Mouse (Mus musculus): Measurements from ENCODE around the gene Lbh. TPM values are rescaled to one million over a fixed set of nuclear protein-coding genes. Genes with fewer than 3 reads are reported as not detected.

Gene Lbh
- polyA plus RNA-seq, 1 experiment from 2014 or later: 2.7 TPM

DNA sequence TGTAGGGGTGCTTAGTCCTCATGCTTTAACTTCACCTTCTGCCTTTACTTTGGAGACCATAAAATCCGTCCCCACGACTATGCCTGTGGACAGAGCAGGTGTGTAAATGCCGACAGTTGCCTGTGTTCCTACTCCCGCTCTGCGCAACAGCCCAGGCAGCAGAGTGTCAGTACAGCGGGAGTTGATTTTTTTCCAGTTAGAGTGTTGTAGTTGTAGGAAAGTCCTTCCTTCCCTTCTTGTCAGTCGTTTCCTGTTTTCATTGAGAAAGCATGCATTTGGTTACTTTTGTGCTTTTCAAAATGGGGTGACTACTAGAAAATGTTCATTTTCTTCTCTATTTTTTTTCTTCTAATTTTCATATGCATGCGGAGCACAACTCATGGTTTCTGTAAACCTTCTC is 8.9 kb downstream of the Lbh start:
- 89% methylated on average over 8 of the region's 8 CpGs for WGBS
- no peak for TF ChIP-seq EP300 (optimal IDR thresholded peaks at IDR 0.05)
- no peak overlapping the region for H3K4me3 ChIP-seq (ENCODE audit: low read depth, low read length)
- H3K9me3 ChIP-seq (ENCODE audit: control insufficient read depth, low read length): no peaks in the 10 kb centered on the region
- no peaks in the 10 kb centered on the region for H3K27me3 ChIP-seq (ENCODE audit: control insufficient read depth, insufficient read depth, low read length)
- ATAC-seq (ENCODE audit: low FRiP score, low TSS enrichment): no peak
- 0 out of 2 replicates have a peak, but pooled peaks cover 2% of the 10 kb centered on the region for H3K4me1 ChIP-seq (replicated peaks; ENCODE audit: control insufficient read depth, insufficient read depth)
- no peak for DNase-seq (ENCODE audit: low spot score)
- H3K4me2 ChIP-seq (replicated peaks; ENCODE audit: low read depth): no peak overlapping the region
- H3K9ac ChIP-seq (ENCODE audit: low read length): no peak overlapping the region
- H3K36me3 ChIP-seq (ENCODE audit: control insufficient read depth, insufficient read depth, low read length): peaks cover 11% of the 10 kb centered on the region
- H3K27ac ChIP-seq (replicated peaks): no peak overlapping the region

GRCm38 (mm10) chr17:72933116-72933515 is 15.0 kb downstream of the Lbh start:
- Histone ChIP-seq H3K27me3 (ENCODE audit: control insufficient read depth, insufficient read depth, low read length) (no peaks in the 10 kb centered on the region), H3K4me3 (ENCODE audit: low read depth, low read length) (no peak overlapping the region), H3K9me3 (ENCODE audit: control insufficient read depth, low read length) (no peaks in the 10 kb centered on the region), H3K4me1 (replicated peaks; ENCODE audit: control insufficient read depth, insufficient read depth) (peaks cover 2% of the 10 kb centered on the region), H3K36me3 (ENCODE audit: control insufficient read depth, insufficient read depth, low read length) (no peaks in the 10 kb centered on the region), H3K27ac (replicated peaks) (no peak overlapping the region), H3K9ac (ENCODE audit: low read length) (no peak overlapping the region), H3K4me2 (replicated peaks; ENCODE audit: low read depth) (no peak overlapping the region)
- no peak for DNase-seq (ENCODE audit: low spot score)
- no peak for ATAC-seq (ENCODE audit: low FRiP score, low TSS enrichment)
- TF ChIP-seq EP300 (optimal IDR thresholded peaks at IDR 0.05) (no peak), CTCF (IDR thresholded peaks at IDR 0.05; ENCODE audit: low read depth) (no peak)
- 61% methylated on average over 4 of the region's 4 CpGs for WGBS

GRCm38 (mm10) chr17:72934146-72934545 is 16.0 kb downstream of the Lbh start:
- H3K9ac ChIP-seq (ENCODE audit: low read length): no peak overlapping the region

GRCm38 (mm10) chr17:72934653-72935052 is 16.5 kb downstream of the Lbh start:
- Histone ChIP-seq H3K4me1 (replicated peaks; ENCODE audit: control insufficient read depth, insufficient read depth) (peaks cover 6% of the 10 kb centered on the region), H3K36me3 (ENCODE audit: control insufficient read depth, insufficient read depth, low read length) (no peaks in the 10 kb centered on the region), H3K9me3 (ENCODE audit: control insufficient read depth, low read length) (no peaks in the 10 kb centered on the region), H3K9ac (ENCODE audit: low read length) (no peak overlapping the region), H3K27ac (replicated peaks) (no peak overlapping the region), H3K27me3 (ENCODE audit: control insufficient read depth, insufficient read depth, low read length) (no peaks in the 10 kb centered on the region), H3K4me3 (ENCODE audit: low read depth, low read length) (no peak overlapping the region), H3K4me2 (replicated peaks; ENCODE audit: low read depth) (no peak overlapping the region)
- no peak for ATAC-seq (ENCODE audit: low FRiP score, low TSS enrichment)
- DNase-seq (ENCODE audit: low spot score): no peak
- 54% methylated on average over 3 of the region's 3 CpGs for WGBS
- no peak for TF ChIP-seq CTCF (IDR thresholded peaks at IDR 0.05; ENCODE audit: low read depth)
- no peak for TF ChIP-seq EP300 (optimal IDR thresholded peaks at IDR 0.05)

More at GRCm38 (mm10) chr17:72934146-72934545, 16.0 kb downstream of the Lbh start:
- Histone ChIP-seq H3K9me3 (ENCODE audit: control insufficient read depth, low read length) (no peaks in the 10 kb centered on the region), H3K27me3 (ENCODE audit: control insufficient read depth, insufficient read depth, low read length) (no peaks in the 10 kb centered on the region), H3K4me1 (replicated peaks; ENCODE audit: control insufficient read depth, insufficient read depth) (peaks cover 6% of the 10 kb centered on the region), H3K36me3 (ENCODE audit: control insufficient read depth, insufficient read depth, low read length) (no peaks in the 10 kb centered on the region), H3K4me3 (ENCODE audit: low read depth, low read length) (no peak overlapping the region), H3K27ac (replicated peaks) (no peak overlapping the region), H3K4me2 (replicated peaks; ENCODE audit: low read depth) (no peak overlapping the region)
- TF ChIP-seq CTCF (IDR thresholded peaks at IDR 0.05; ENCODE audit: low read depth) (no peak), EP300 (optimal IDR thresholded peaks at IDR 0.05) (no peak)
- DNase-seq (ENCODE audit: low spot score): no peak
- no peak for ATAC-seq (ENCODE audit: low FRiP score, low TSS enrichment)
- 68% methylated on average over 2 of the region's 2 CpGs for WGBS

- Histone ChIP-seq H3K9me3 (ENCODE audit: control insufficient read depth, low read length) (no peaks in the 10 kb centered on the region), H3K4me3 (ENCODE audit: low read depth, low read length) (no peak overlapping the region), H3K4me1 (replicated peaks; ENCODE audit: control insufficient read depth, insufficient read depth) (peaks cover 6% of the 10 kb centered on the region), H3K4me2 (replicated peaks; ENCODE audit: low read depth) (no peak overlapping the region), H3K36me3 (ENCODE audit: control insufficient read depth, insufficient read depth, low read length) (peaks cover 2% of the 10 kb centered on the region; the same call in 1 of the 2 replicates), H3K9ac (ENCODE audit: low read length) (no peak overlapping the region), H3K27me3 (ENCODE audit: control insufficient read depth, insufficient read depth, low read length) (no peaks in the 10 kb centered on the region), H3K27ac (replicated peaks) (no peak overlapping the region)
- ATAC-seq (ENCODE audit: low FRiP score, low TSS enrichment): no peak
- 31% methylated on average over 7 of the region's 7 CpGs for WGBS
- no peak for TF ChIP-seq EP300 (optimal IDR thresholded peaks at IDR 0.05)
- no peak for TF ChIP-seq CTCF (IDR thresholded peaks at IDR 0.05; ENCODE audit: low read depth)
- no peak for DNase-seq (ENCODE audit: low spot score)
Measured at GRCm38 (mm10) chr17:72935921-72936320, 17.8 kb downstream of the Lbh start.

DNA sequence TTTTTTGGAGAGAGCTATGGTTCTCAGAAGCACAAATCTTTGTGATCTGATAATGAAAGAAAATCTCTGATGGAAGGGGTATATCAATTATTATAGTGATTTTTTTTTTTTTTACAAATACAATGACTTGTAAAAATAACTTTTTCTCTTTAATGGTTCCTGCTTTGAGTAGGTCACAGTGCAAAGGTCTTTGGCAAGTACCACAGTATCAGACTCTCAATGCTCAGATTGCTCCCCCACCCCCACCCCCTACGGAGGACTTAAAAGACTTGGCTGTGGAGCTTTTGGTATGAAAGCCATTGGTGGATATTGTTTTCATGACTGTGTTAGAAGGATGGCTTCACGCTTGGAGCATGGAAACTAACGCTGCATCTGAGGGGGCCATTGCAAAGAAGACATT is 18.2 kb downstream of the Lbh start:
- TF ChIP-seq CTCF (IDR thresholded peaks at IDR 0.05; ENCODE audit: low read depth) (no peak), EP300 (optimal IDR thresholded peaks at IDR 0.05) (no peak)
- H3K4me3 ChIP-seq (ENCODE audit: low read depth, low read length): no peak overlapping the region
- no peaks in the 10 kb centered on the region for H3K9me3 ChIP-seq (ENCODE audit: control insufficient read depth, low read length)
- H3K27me3 ChIP-seq (ENCODE audit: control insufficient read depth, insufficient read depth, low read length): no peaks in the 10 kb centered on the region
- no peak overlapping the region for H3K4me2 ChIP-seq (replicated peaks; ENCODE audit: low read depth)
- no peak overlapping the region for H3K9ac ChIP-seq (ENCODE audit: low read length)
- WGBS: 76% methylated on average over 3 of the region's 3 CpGs
- ATAC-seq (ENCODE audit: low FRiP score, low TSS enrichment) (no peak), DNase-seq (ENCODE audit: low spot score) (no peak)
- peaks cover 2% of the 10 kb centered on the region; the same call in 1 of the 2 replicates for H3K36me3 ChIP-seq (ENCODE audit: control insufficient read depth, insufficient read depth, low read length)
- H3K27ac ChIP-seq (replicated peaks): no peak overlapping the region
- peaks cover 6% of the 10 kb centered on the region for H3K4me1 ChIP-seq (replicated peaks; ENCODE audit: control insufficient read depth, insufficient read depth)

Measured in stomach, postnatal 0 days (tissue).